Mouse (Mus musculus) forebrain, embryonic 10.5 days (tissue): ENCODE measurements around the gene St8sia1. TPM values are rescaled to one million over a fixed set of nuclear protein-coding genes. Genes with fewer than 3 reads are reported as not detected.

Experiments used
- DNase-seq: peaks from one replicate; pipeline ENCODE4 v3.0.0-alpha.2; 2017; ENCODE audit warnings: low spot score; ENCODE audit errors: extremely low spot score
- H3K27ac ChIP-seq: fragments of 300-500 bp; sonication (generic); 2 replicates; pipeline ENCODE4 v1.5.1; 2016; ENCODE audit warnings: mild to moderate bottlenecking
- H3K27me3 ChIP-seq: fragments of 300-500 bp; sonication (generic); 2 replicates; pipeline ENCODE4 v1.6.1; 2016; ENCODE audit warnings: mild to moderate bottlenecking; ENCODE audit not compliant: poor library complexity, severe bottlenecking
- H3K36me3 ChIP-seq: fragments of 300-500 bp; sonication (generic); replicated peaks from 2 replicates; pipeline ENCODE4 v1.6.1; 2016; ENCODE audit warnings: mild to moderate bottlenecking, moderate library complexity
- H3K4me1 ChIP-seq: fragments of 300-500 bp; sonication (generic); 2 replicates; pipeline ENCODE4 v1.6.1; 2016
- H3K4me3 ChIP-seq: fragments of 300-500 bp; sonication (generic); 2 replicates; pipeline ENCODE4 v1.5.1; 2016; ENCODE audit warnings: mild to moderate bottlenecking, moderate library complexity
- H3K9me3 ChIP-seq: fragments of 300-500 bp; sonication (generic); 2 replicates; pipeline ENCODE4 v1.6.1; 2016; ENCODE audit warnings: mild to moderate bottlenecking, moderate library complexity
- WGBS: fragments of 180-500 bp; shearing (Covaris S2); methylation state at CpG from one replicate; pipeline ENCODE4 v1.1.7; 2016; 5-methylcytosine and 5-hydroxymethylcytosine counted together
- polyA plus RNA-seq: library from polyadenylated mRNA; unstranded; fragments of >200 nt; fragmentation: Nextera tagmentation; extraction: Ambion mirVana; gene quantifications from 2 replicates; pipeline ENCODE4 v1.2.1, GENCODE M21; 2016

St8sia1 gene
- polyA plus RNA-seq, 1 experiment from 2014 or later, result 2.3 TPM

DNA sequence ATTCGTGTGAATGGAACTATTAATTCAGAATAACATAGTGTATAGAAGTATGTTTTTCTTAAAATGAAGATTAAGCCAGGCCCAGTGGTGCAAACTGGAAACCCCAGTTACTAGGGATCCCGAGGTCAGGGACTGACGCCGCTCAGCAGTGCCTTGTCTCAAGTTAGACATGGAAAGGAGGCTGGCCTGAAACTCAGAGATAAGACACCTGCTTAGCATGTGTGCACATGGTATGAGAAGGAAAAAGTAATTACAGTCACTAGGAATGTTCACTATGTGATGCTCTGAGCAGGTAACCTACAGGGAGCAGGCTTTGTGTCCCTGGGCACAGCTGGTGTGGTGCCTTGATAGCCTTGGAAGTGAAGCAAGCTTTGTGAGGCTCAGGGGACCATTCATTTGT lies 192.6 kb downstream of the St8sia1 start:
- peaks cover 90% of the 10 kb centered on the region for H3K36me3 ChIP-seq
- 0 out of 2 replicates have a peak, but pooled peaks cover 5% of the 10 kb centered on the region for H3K4me1 ChIP-seq
- no peaks in the 10 kb centered on the region for H3K9me3 ChIP-seq
- H3K27me3 ChIP-seq, result peaks cover 3% of the 10 kb centered on the region; the same call in 1 of the 2 replicates
- no peak overlapping the region for H3K4me3 ChIP-seq
- DNase-seq, result no peak
- 92% methylated on average over 4 of the region's 4 CpGs for WGBS
- no peak overlapping the region for H3K27ac ChIP-seq

Other genes starting within 250 kb of the St8sia1 start
- gene Cmas, start 207.8 kb downstream of the St8sia1 start, polyA plus RNA-seq, result 68.9 and 70.6 TPM in 2 replicates
- 0.06 TPM in 1 of 2 replicates, not detected in the other for gene Sult6b2, start 159.9 kb downstream of the St8sia1 start, polyA plus RNA-seq
- gene C2cd5, start 135.7 kb upstream of the St8sia1 start, polyA plus RNA-seq, result 32.1 and 33.0 TPM in 2 replicates
- gene Etnk1, start 202.8 kb upstream of the St8sia1 start, polyA plus RNA-seq, result 20.6 and 21.0 TPM in 2 replicates